Mouse (Mus musculus) right cerebral cortex, postnatal 10 days (tissue): ENCODE data around the gene Gstcd.

ENCODE experiments used
- DNase-seq, 2 experiments: peaks; one replicate each; pipeline ENCODE4 v3.0.0; 2021; ENCODE audit warnings: low spot score in 2 of 2

Gene Gstcd

GRCm38 (mm10) chr3:133026977-133027376 is 64.9 kb downstream of the Gstcd start:
- no peak for DNase-seq

DNA sequence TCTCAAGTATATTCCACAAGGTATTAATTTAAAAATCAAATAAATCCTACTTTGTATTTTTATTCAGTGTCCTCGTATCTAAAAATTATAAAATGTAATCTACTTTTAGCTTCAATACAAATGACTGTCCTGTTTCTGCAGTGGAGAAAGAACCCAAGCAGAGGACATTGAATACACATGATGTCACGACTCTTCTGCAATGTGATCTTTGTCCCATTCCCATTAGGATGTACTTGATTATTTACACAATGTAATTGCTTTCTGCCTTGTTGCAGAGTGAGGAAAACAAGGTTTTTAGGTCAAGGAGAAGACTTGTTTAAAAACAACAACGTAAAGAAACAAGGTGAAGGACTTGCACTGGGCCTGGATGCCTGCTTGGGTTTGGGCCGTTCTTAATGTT is 84.6 kb downstream of the Gstcd start:
- no peak for DNase-seq

GRCm38 (mm10) chr3:132996299-132996698 is 95.5 kb downstream of the Gstcd start:
- no peak for DNase-seq

GRCm38 (mm10) chr3:132995904-132996267 is 95.9 kb downstream of the Gstcd start:
- no peak for DNase-seq

DNA sequence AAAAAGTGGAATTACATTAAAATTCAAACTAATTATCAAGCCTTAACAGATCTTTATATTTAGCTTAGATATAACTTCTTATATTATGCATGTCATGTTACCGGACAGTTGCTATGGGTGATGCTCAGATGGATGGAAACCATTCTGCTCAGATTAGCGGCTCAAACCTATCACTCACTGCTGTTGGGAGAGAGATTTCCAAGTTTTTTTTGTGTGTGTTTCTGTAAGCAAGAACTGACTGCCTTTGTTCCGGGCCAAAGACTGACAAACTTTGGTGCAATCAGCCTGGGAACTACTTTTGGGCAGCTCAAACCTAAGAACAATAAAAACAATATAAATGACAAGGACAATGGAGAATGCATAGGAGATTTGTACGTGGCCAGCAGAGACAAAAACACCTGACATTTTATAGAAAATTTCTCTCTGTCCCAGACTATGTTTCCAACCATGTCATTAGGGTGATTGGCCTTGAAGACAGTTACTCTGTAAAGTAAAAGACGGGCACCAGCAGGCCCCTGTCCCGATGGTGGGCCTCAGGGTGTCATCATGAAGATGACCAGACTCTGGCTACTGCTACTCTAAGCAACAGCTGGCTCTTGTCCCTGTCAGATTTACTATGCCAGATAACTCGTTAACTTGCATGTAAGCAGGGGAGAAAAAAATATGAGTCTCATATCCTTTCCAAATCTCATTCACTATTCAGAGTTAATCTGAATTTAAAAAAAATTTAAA is 96.5 kb downstream of the Gstcd start:
- no peak for DNase-seq

GRCm38 (mm10) chr3:132986188-132986587 is 105.6 kb downstream of the Gstcd start:
- DNase-seq: no peak

GRCm38 (mm10) chr3:132983845-132984485 is 107.9 kb downstream of the Gstcd start:
- DNase-seq: no peak

- no peak for DNase-seq
Measured at GRCm38 (mm10) chr3:132981968-132982367, 109.9 kb downstream of the Gstcd start.

DNA sequence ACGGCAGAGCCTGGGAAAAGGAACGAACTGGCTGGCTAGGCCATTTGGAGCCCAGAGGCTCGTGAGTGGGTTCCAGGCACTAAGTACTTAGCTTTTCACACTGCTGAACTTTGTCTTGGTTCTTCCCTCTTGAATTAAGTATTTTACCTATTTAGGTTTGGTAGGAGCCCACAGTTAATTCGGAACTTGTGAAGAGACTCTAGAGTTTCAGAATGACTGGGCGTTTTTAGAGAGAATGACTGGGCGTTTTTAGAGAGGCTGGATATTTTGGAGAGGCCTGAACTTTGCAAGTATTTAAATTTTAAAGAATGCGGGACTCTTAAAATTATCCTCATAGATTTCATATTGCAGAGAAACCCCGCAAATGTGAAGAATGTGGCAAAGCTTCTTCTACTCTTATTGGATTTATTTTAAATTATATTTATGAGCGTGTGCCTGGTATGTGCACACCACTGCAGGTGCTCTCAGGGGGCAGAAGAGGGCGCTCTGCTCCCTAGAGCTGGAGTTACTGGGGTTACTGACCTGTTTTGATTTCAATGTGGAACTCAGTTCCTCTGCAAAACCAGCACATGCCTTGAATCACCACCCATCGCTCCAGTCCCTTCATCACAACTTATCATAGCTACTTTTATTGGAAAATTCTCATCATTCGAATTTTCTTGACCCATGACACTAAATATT is 111.9 kb downstream of the Gstcd start:
- DNase-seq: no peak

DNA sequence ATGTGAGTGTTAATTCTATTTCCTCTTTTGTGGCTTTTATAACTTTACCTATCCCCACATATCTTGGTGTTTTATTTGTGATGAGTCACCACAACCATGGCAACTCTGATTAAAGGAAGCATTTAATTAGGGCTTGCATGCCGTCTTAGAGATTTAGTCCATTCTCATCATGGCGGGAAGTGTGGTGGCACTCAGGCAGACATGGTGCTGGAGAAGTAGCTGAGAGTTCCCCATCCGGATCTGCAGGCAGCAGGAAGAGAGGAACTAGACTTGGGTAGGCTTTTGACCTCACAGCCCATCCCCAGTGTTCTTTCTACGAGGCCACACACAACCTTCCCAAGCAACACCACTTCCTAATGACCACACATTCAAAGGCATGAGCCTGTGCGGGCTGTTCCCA is 125.6 kb downstream of the Gstcd start:
- DNase-seq: no peak

DNA sequence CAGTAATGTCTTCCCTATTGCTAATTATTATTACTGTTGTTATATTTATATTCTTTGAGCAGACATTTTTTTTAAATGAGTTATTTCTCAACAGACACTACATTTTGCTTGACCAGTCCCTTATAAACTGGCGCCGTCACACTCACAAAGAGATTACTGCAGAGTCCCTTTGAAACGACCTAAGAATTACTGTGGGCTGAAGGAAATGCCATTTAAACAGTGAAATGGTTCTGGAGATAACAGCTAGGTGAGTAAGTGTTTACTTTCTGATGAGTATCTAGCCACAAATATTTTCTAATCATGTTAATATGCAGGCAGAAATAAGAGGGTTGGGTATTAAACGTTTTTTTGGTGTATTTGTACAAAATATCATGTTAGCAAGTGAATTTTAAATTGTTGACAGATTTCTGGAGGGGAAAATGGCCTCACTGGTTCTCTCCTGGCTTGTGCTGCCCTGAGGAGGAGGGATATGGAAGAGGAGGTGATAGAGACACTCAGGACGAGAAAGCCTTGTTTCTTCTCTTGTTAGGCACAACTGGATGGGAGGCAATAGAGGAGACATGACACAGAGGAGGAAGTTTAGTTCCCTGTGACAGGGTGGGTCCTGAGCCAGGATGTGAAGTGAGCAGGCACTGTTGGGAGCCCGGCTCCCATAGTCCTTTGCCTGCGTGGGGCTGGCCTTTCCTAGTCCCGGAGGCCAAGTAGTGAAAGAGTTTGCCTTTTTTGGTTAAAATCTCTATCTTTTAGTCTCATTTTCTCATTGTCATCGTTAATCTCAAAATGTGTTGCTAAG is 126.9 kb downstream of the Gstcd start:
- no peak for DNase-seq

- no peak for DNase-seq
Measured at GRCm38 (mm10) chr3:132962631-132963361, 129.0 kb downstream of the Gstcd start.

DNA sequence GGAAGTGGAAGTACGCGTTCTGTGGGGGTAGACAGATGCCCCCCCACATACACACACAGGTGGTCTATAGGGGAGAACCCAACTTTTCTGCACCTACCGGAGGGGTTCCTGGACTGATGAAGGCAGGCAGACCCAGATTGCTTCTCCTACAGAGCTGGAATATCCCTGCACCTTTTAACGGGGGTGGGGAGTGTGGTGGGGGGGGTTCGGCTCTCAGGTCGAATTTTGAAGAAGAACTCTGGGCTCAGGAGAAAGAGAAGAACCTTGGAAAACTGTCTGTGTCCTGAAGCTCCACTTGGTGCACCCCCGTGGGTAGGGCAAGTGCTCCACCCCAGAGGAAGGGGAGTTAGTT is 141.3 kb downstream of the Gstcd start:
- DNase-seq: no peak

DNA sequence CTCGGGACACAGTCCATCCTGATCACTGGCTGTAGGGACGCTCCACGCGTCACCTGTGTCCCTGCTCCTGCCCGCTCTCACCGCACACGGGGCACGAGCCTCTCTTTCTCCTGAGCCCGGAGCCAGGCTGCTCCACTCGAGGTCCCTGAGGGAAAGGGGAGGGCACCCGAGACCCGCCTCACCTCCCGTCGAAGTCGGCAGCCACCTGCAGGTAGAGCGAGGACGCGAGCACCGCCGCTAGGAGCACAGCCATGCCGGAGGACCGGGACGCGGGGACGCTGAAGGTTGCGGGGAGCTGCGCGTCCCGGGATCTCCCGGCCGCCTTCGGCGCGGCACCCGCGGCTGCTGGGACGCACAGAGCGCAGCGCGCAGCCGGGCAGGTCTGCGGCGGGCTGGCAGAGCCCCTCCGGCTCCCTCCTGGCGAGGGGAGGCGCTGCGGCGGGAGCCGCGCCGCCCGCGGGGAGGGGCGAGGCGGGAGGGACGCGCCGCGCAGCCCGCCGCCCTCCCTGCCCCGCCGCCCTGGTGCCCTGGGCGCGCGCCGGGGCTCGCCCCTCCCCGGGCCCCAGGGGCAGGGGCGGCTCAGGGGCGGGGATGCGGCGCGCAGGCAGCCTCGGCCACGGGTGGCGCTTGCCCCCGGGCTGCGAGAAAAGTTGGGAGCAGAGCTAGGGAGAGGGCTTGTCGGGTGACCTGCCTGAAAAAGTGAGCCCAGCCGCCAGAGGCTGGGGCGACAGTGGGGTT is 141.9 kb downstream of the Gstcd start, which contains the start of gene Npnt:
Gene Npnt (minus strand): TSS at position 501 of the 738 bp plus-strand sequence.
- peak; percentile 32 to 52 for DNase-seq

DNA sequence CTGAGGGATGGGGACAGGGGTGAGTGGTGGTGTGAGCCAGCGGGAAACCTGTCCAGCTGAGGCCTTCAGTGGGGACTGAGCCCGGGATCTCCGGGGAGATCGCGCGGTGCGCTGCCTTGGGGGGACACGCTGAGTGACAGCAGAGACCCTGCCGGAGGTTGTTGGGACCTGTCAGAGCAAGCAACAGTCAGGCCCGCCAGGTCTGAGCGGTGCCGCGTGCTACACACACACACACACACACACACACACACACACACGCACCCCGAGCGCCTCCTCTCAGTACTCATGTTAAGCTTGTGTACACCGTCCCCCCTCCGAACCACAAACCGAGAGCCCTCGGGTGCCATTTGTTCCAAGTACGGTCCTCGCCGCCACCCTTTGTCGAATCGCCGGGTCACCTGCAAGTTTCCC is 142.4 kb downstream of the Gstcd start:
- peak; percentile 47 to 50 for DNase-seq

- no peak for DNase-seq
Measured at GRCm38 (mm10) chr3:132948298-132948795, 143.5 kb downstream of the Gstcd start.

- DNase-seq: no peak
Measured at GRCm38 (mm10) chr3:132946086-132946485, 145.7 kb downstream of the Gstcd start.

- no peak for DNase-seq
Measured at GRCm38 (mm10) chr3:132945669-132946068, 146.2 kb downstream of the Gstcd start.

DNA sequence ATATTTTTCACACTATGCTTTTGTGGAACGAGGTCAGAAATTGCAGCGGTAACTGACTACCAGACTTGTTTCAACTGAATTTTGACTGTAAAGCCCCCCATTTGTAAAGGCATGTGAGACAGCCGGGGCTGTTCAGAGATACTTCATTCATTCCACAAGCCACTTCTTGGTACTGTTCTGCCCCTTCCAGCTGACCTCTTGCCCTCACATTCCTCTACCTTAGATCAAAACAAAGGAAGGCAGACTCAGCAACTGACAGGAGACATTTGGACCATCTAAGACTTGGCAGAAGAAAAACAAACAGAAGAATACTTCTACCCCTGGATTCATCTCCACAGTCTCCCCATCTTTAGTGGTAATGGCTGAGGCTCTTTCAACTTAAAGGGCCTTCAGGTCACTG is 147.2 kb downstream of the Gstcd start:
- no peak for DNase-seq

DNA sequence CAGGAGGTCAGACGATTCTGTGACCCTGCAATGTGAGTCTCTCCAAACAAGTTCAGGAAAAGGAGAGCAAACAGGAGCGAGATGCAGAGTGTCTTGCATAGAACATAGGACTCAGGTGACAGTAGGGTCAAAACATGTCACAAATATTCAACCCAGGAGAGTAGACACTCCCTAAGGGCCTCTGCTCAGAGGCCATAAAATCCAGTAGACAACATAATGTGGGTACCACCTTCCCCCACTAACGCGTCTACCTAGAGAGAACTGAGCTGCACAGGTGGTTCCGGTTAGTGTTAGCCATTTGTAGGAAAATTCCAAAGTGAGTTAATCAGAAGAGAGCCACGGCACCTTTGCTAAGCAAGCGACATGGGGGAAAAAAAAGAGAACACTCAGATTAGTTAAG is 147.6 kb downstream of the Gstcd start:
- DNase-seq: no peak

DNA sequence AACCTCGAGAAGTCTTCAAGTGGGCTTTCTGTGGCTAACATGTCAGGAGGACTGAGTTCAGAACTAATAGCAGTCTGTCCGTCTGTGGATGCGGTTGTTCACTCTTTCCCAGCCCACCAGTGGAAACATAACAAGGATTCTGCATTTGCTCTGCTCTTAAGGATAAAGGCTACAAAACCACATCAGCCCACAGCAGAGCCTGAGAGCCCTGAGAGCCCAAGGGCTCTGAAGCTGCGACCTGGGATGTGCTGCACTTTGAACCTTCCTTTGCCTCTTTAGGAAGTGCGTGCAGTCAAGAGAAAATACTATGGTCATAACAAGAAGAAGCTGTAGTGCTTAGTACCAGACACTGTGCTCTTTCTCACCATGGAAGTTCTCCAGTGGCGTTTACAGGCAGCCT is 149.1 kb downstream of the Gstcd start:
- no peak for DNase-seq
